Mouse (Mus musculus) cerebellum, postnatal 10 days (tissue): ENCODE measurements around the gene Gm5150.
"Not testable (repeated sequence)": the region's sequence is repeated elsewhere in the genome, so short reads cannot be mapped to it uniquely, and the experiment has no call there.

Source experiments
- DNase-seq, 2 experiments: peaks; one replicate each; pipeline ENCODE4 v3.0.0; 2021; ENCODE audit warnings: mixed read lengths in 2 of 2

Gene Gm5150

DNA sequence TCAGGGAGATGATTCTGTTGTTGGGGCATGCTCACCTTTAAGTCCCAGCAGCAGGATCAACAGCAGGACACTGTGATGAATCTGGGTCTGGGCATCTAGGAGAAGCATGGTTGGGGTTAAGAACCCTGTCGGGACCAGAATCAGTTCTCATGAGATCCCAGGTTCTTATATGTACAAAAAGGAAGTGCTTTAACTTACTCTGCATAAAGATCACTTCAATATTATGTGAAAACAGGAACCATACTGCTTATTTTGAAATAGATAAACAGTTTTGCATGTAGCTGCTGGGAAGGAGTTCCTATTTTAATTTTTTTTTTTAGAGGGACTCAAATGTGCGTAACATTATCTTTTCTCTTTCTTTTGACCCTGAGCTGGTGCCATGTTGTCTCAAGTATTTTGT is at the start of gene Gm5150:
Gene Gm5150 (minus strand): TSS at position 223 of the 400 bp plus-strand sequence.
- no peak for DNase-seq

DNA sequence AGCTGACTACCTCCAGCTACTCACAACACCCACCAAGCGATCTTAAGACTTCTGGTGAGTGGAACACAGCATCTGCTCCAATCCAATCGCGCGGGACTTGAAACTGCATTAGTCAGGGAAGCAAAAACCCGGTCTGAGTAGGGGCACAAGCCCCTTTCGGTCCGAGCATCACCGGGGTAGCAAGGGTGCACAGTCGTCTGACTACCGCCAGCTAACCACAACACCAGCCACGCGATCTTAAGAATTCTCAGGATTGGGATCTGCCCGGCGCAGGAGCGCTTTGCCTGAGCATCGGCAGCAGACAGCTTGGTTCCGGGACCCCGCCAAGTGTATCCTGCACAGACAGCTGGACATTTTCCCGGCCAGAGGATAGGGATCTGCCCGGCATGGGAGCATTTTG is 45.5 kb upstream of the Gm5150 start:
- not testable (repeated sequence) for DNase-seq

- DNase-seq = no peak
These were observed 41.1 kb upstream of the Gm5150 start for GRCm38 (mm10) chr3:16047288-16047687.

DNA sequence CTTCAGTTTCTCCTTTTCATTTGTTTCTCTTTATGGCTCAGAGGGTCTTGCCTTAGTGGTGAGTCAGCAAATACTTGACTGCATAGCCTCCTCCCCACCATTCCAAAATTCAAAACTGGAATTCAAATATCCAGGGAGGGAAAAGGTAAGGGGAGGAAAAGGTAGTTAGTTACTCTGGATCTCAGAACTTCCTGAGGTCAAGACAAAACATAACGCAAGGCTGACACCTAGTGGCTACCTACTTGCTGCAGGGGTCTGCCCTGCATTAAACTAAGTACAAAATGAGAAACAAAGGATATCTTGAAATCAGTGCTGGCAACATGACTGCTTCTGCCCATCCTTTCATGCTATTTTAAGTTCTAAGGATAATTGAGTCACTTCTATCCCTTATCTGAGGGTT is 37.1 kb upstream of the Gm5150 start:
- DNase-seq = peak; percentile 56

DNA sequence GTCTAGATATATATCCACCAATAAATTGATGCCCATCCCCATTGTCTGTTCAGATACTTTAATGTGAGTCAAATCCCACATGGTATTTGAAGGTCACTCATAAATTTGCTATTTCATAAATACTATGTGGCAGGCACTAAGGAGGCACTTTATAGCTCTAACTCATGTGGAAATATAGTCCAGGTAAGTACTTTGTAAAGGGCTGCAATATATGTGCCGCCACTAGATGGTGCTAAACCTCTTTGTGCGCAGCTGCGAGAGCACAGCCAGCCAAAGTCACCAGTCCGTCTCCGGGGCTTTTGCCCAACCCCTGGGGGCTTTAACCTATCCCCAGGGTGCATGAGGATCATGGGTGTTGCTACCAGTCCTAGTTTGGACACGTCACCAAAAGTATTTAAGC is 18.8 kb upstream of the Gm5150 start:
- peak; percentile 53 to 54 for DNase-seq

- DNase-seq = no peak
These were observed 16.0 kb upstream of the Gm5150 start for GRCm38 (mm10) chr3:16022214-16022613.

GRCm38 (mm10) chr3:16014456-16014855 is 8.2 kb upstream of the Gm5150 start:
- DNase-seq = not testable (repeated sequence)

DNA sequence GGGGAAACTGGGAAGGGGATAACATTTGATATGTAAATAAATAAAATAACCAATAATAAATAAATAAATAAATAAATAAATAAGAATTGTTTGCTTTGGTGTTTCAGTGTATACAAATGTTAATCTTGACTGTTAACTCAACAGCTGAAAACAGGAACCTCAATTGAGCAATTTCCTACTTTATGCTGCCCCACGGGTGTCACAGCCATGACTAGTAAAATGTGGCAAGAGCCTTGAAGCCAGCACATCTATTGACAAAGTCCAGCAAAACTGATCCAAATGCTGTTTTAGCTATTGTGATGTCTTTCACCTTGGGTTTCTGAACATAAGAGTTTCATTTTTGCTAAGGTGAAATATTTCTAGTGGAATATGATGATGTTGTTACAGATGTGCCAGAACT is 1.6 kb upstream of the Gm5150 start:
- DNase-seq = no peak

DNA sequence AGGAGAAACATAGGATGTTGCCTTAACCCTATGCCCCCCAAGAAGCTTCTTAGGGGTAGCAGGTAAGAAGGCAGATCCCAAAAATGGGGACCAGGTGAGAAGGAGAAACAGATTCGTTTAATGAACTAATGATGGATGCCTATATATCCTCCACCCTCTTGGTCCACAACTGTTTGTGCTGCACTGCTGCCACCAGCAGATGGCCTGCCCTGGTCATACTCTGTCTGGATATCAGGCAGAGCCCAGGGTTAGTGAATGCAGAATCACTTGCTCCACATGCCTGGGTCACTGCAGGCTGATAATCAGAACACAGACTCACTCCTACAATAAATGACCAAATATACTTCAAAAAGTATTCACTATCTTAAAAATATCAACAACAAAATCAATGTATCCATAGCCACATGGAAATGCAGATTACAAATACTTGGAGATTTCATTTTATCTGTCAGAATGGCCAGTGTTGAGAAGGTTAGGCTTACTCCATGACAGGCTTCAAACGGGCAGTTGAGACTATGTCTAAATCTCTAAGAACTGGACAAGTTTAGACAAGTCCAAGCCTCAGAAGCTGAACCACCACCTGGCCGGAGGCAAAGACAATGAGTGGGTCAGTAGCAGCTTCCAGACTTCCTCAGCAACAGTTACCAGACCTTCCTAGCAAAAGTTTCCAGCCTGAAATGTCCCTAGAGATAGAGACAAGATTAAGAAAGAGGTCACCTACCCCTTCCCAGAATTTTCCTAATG is 2.2 kb downstream of the Gm5150 start:
- DNase-seq = no peak

DNA sequence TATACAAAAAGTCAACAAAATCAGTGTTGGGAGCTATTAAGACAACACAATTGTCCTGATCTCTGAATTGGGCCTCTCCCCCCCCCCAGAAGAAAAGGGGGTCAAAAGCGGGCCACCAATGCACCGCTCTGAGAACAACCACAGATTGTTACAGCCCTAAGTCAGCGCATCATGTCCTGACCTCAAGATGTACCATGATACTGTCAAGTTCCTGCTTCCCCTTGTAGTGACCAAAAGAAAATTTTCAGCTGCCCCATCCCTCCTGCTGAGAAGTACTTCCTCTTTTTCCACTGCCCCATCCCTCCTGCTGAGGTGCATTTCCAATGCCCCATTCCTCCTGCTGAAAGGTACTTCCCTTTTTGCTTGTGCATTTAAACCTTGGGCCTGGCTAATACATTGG is 6.8 kb downstream of the Gm5150 start:
- not testable (repeated sequence) for DNase-seq

DNA sequence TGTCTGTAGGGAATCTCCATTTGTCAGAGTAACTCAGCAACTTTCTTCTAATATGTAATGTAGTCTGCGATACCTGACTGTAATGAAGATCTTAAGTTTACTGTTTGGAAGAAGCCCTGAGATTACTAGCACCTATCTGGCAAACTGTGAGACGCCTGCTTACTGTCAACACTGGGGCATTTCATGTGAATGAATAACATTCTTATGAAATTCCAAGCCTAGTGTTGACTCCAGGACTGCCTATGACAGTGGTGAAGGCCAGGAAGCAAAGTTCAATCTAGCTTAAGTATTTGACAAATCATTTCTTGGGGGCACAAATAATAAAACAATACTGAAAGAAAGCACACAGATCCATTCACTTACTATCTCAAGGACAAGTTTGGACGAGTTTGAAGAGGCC is 24.0 kb downstream of the Gm5150 start:
- DNase-seq = no peak

GRCm38 (mm10) chr3:15956921-15957320 is 49.3 kb downstream of the Gm5150 start:
- DNase-seq = no peak
